Mouse (Mus musculus) neural tube, embryonic 15.5 days (tissue): ENCODE data around the gene Hmgcl. TPM values are rescaled to one million over a fixed set of nuclear protein-coding genes. Genes with fewer than 3 reads are reported as not detected.

Source experiments
- ATAC-seq: fragments of 200-750 bp; cut with Nextera tagmentation; 2 replicates; pipeline ENCODE4 v1.8.0; 2017; ENCODE audit warnings: mild to moderate bottlenecking, moderate TSS enrichment, moderate library complexity; ENCODE audit not compliant: low FRiP score
- H3K27ac ChIP-seq: fragments of 300-500 bp; sonication (generic); replicated peaks from 2 replicates; pipeline ENCODE4 v1.5.1; 2015; ENCODE audit warnings: mild to moderate bottlenecking, inconsistent platforms
- H3K27me3 ChIP-seq: fragments of 300-500 bp; sonication (generic); replicated peaks from 2 replicates; pipeline ENCODE4 v1.6.1; 2015; ENCODE audit warnings: inconsistent platforms
- H3K36me3 ChIP-seq: fragments of 300-500 bp; sonication (generic); 2 replicates; pipeline ENCODE4 v1.6.1; 2015; ENCODE audit warnings: inconsistent platforms
- H3K4me1 ChIP-seq: fragments of 300-500 bp; sonication (generic); 2 replicates; pipeline ENCODE4 v1.6.1; 2015; ENCODE audit warnings: inconsistent platforms
- H3K4me2 ChIP-seq: fragments of 300-500 bp; sonication (generic); 2 replicates; pipeline ENCODE4 v1.6.1; 2015; ENCODE audit warnings: inconsistent platforms, mild to moderate bottlenecking, moderate library complexity
- H3K4me3 ChIP-seq: fragments of 300-500 bp; sonication (generic); replicated peaks from 2 replicates; pipeline ENCODE4 v1.5.1; 2015; ENCODE audit warnings: mild to moderate bottlenecking, inconsistent platforms
- H3K9ac ChIP-seq: fragments of 300-500 bp; sonication (generic); replicated peaks from 2 replicates; pipeline ENCODE4 v1.6.1; 2015; ENCODE audit warnings: mild to moderate bottlenecking, inconsistent platforms
- H3K9me3 ChIP-seq: fragments of 300-500 bp; sonication (generic); replicated peaks from 2 replicates; pipeline ENCODE4 v1.6.1; 2016; ENCODE audit warnings: inconsistent platforms
- WGBS: fragments of 180-500 bp; shearing (Covaris S2); methylation state at CpG from one replicate; pipeline ENCODE4 v1.1.7; 2015; ENCODE audit warnings: mixed read lengths; 5-methylcytosine and 5-hydroxymethylcytosine counted together
- polyA plus RNA-seq: library from polyadenylated mRNA; unstranded; fragments of >200 nt; fragmentation: Nextera tagmentation; extraction: Ambion mirVana; gene quantifications from 2 replicates; pipeline ENCODE4 v1.2.1, GENCODE M21; 2015

Gene Hmgcl
- polyA plus RNA-seq, result 68.2 and 68.9 TPM in 2 replicates

DNA sequence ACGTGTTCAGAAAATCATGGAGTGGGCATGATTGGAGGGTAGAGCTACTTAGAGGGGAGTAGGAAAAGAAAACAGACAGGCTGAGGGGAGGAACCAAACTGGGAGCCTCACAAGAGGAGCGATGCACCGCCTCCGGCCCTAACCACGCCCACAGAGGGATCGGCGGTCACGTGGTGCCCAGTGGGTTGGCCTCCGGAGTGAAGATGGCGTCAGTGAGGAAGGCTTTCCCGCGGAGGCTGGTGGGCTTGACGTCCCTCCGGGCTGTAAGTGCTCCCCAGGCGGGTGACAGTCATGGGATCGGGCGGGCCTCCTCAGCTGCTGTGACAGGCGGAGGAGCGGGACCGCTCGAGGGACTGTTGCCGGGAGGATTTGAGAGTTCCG is at the start of gene Hmgcl:
Gene Hmgcl, plus strand, starts transcription at position 171 of the 381 bp plus-strand sequence.
- Histone ChIP-seq H3K27me3 (no peaks in the 10 kb centered on the region), H3K4me3 (peak within 1 kb of the TSS; percentile 65), H3K36me3 (peaks cover 9% of the 10 kb centered on the region), H3K4me1 (peaks cover 31% of the 10 kb centered on the region), H3K27ac (peak within 1 kb of the TSS; percentile 80), H3K9ac (peak within 1 kb of the TSS; percentile 84), H3K4me2 (peak within 1 kb of the TSS; percentile 80), H3K9me3 (no peaks in the 10 kb centered on the region)
- peak; percentile 94 for ATAC-seq
- under 1% methylated on average over 23 of the region's 23 CpGs for WGBS

DNA sequence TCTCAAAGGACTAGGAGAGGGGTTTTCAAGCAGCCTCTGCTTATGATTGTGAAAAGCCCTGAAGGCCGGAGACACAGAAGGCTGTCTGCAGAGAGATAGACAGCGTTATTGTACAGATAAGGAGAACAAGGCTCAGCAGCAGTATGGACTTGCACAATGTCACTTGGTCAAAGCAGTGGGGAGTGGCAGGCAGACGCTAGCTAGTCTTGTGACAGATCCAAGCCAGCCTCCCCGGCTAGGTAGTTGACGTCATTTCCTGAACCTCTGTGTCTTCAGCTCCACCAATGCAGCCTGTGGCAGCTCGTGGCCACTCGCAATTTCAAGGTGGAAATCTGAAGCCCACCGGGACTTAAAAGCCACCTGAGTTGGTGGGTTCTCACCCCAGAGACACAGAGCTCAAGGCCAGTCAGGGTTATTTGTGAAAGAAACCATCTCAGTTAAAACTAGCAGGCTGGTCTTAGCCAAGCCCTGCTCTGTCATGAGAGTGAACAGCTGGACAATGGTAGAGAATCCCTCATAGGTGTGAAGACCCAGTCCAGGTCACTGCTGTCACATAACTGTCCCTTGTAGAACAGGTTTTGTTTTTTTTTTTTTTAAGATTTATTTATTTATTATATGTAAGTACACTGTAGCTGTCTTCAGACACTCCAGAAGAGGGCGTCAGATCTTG is 47.7 kb upstream of the Hmgcl start:
- no peaks in the 10 kb centered on the region for H3K9me3 ChIP-seq
- H3K4me3 ChIP-seq, result no peak overlapping the region
- 79% methylated on average over 9 of the region's 9 CpGs for whole genome bisulfite sequencing
- no peaks in the 10 kb centered on the region for H3K27me3 ChIP-seq
- H3K4me2 ChIP-seq, result no peak overlapping the region
- no peak overlapping the region for H3K27ac ChIP-seq
- no peaks in the 10 kb centered on the region for H3K36me3 ChIP-seq
- no peak overlapping the region for H3K9ac ChIP-seq
- H3K4me1 ChIP-seq, result no peaks in the 10 kb centered on the region
- ATAC-seq, result no peak

DNA sequence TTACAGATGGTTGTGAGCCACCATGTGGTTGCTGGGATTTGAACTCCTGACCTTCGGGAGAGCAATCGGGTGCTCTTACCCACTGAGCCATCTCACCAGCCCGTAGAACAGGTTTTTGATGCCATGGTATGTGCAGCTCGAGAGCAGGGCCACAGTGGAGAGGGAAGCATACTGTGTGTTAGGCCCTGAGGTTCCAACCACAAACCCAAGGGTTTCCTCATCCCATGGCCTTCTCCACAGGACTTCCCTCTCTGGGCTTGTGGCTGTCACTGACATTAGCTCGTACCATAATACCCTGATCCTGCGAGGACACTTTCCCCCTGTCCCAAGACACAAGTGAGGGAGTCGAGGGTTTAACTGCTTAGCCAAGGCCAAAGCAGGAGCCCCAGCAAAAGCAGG is 47.2 kb upstream of the Hmgcl start:
- H3K9ac ChIP-seq, result no peak overlapping the region
- H3K9me3 ChIP-seq, result no peaks in the 10 kb centered on the region
- H3K27ac ChIP-seq, result no peak overlapping the region
- no peaks in the 10 kb centered on the region for H3K36me3 ChIP-seq
- H3K27me3 ChIP-seq, result no peaks in the 10 kb centered on the region
- no peaks in the 10 kb centered on the region for H3K4me1 ChIP-seq
- H3K4me2 ChIP-seq, result no peak overlapping the region
- ATAC-seq, result no peak
- no peak overlapping the region for H3K4me3 ChIP-seq
- WGBS, result 93% methylated on average over 7 of the region's 7 CpGs

DNA sequence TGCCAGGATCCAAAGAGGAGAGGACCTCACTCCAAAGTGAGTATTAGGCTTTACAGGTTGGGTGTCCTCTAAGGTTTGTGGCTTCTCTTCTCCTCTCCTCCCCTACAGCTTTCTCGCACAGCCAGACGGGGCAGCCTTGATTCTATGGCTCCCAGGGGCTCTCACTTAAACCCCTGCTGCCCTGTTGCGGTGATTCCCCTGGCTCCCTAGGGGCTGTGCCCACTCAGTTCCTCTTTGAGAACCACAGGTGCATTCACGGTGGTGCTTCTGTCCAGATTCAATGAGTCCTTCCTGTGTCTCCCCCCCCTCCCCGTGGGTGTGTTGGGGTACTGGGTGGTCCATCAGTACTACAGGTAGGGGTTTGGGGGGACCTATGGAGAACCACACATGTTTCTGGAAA is 46.2 kb upstream of the Hmgcl start:
- Histone ChIP-seq H3K27me3 (no peaks in the 10 kb centered on the region), H3K4me1 (no peaks in the 10 kb centered on the region), H3K9me3 (no peaks in the 10 kb centered on the region), H3K36me3 (no peaks in the 10 kb centered on the region), H3K27ac (no peak overlapping the region), H3K4me2 (no peak overlapping the region), H3K4me3 (no peak overlapping the region), H3K9ac (no peak overlapping the region)
- ATAC-seq, result no peak
- WGBS, result 66% methylated on average over 5 of the region's 5 CpGs

DNA sequence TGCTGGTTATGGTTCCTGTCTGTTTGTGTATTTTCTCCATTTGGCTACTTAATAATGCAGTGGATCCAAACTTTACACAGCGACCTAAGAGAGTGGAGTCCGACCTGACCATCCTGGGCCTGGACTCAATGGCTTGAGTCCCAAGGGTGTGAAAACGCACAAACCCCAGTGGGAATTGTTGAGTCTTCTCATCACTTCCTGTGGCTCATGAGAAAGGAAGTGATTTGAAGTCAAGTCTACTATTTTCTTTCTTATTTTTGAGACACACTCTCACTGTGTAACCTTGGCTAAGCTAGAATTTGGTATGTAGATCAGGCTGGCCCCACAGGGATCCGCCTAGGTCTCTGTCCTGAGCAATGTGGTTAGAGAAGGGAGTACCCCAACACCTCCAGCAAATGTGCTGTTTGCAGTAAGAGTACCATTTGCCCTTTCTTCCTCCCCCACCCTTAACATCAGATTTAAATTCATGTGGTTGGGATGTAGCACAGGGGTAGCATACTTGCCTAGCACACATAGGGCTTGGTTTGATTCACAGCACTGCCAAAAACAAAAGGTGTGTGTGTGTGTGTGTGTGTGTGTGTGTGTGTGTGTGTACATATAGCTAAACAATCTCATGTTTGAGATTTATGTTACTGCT is 43.5 kb upstream of the Hmgcl start:
- Histone ChIP-seq H3K36me3 (no peaks in the 10 kb centered on the region), H3K4me3 (no peak overlapping the region), H3K27me3 (no peaks in the 10 kb centered on the region), H3K4me1 (no peaks in the 10 kb centered on the region), H3K4me2 (no peak overlapping the region), H3K9me3 (no peaks in the 10 kb centered on the region), H3K27ac (no peak overlapping the region), H3K9ac (no peak overlapping the region)
- 93% methylated on average over 4 of the region's 4 CpGs for WGBS
- no peak for ATAC-seq

DNA sequence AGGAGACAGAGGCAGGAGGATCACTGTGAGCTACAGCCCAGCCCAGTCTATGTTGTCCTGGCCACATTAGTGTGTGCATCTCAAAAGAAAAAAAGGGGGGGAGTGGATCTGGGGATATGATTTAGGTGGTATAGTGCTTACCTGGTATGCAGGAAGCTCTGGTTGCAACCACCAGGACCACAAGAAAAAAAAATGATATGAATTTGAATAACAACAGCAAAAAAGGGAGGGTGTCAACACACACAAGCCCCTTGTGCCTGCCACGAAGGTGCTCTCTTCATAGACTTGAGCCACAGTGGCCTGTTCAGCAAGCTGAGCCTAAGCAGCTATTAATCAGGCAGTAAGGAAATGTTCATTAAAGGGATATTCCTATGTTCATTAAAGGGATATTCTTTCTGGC is 41.4 kb upstream of the Hmgcl start:
- Histone ChIP-seq H3K4me1 (no peaks in the 10 kb centered on the region), H3K36me3 (no peaks in the 10 kb centered on the region), H3K4me2 (no peak overlapping the region), H3K4me3 (no peak overlapping the region), H3K27ac (no peak overlapping the region), H3K9me3 (no peaks in the 10 kb centered on the region), H3K9ac (no peak overlapping the region), H3K27me3 (no peaks in the 10 kb centered on the region)
- 57% methylated on average over 1 of the region's 1 CpGs for WGBS
- ATAC-seq, result no peak

DNA sequence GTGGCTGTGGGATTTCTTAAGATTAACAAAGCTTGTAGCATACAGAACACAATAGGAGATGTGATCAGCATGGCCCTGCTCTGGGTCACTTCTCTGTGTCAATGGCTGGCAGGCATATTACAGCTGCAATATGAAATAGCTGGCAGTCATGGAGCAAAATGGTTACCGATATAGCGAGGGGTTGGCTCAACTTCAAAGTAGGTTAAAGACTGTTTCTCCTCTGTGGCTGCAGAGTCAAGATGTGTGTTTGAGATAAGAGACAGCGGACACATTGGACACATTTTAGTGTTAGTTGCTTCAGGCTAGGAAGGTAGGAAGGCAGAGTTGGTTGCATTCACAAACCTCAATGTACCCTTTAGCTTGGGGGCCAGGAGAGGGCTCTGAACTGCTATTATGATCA is 39.6 kb upstream of the Hmgcl start:
- H3K4me3 ChIP-seq, result no peak overlapping the region
- no peaks in the 10 kb centered on the region for H3K27me3 ChIP-seq
- H3K4me1 ChIP-seq, result no peaks in the 10 kb centered on the region
- no peak overlapping the region for H3K27ac ChIP-seq
- 86% methylated on average over 3 of the region's 3 CpGs for WGBS
- H3K36me3 ChIP-seq, result no peaks in the 10 kb centered on the region
- no peak overlapping the region for H3K9ac ChIP-seq
- H3K9me3 ChIP-seq, result no peaks in the 10 kb centered on the region
- no peak for ATAC-seq
- no peak overlapping the region for H3K4me2 ChIP-seq

DNA sequence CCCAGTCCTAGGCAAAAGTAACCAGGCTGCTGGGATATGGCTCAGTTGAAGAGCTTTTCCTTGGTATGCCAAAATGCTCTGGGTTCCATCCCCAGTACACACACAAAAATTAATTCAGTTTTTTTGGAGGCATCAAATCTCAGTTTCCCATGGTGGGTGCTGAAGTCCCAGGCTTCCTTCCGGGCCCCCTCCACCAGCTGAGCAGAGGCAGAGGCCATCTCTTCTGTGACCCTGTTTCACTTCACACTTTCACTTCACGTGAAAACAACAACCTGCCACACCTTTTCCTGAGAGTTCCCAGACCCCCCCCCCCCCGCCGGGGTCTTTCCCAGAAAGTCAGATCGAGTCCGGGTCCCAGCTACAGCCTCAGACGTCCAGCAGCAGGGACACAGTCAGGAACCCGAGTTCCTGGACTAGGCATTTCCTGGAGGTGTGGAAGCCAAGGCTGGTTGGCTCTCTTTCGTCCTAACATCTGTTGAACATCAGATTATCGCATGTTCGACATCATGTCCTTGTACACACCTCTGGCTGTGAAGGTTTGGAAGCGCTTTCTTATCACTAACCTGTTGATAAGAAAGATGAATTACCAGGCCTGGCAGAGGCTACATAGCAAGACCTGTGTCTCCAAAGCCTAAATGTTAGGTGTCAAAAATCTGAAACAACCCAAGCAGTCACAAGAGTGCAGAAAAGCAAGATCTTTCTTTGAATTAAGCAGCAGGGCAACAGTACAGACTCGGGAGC is 36.8 kb upstream of the Hmgcl start:
- Histone ChIP-seq H3K4me1 (peaks cover 4% of the 10 kb centered on the region), H3K36me3 (no peaks in the 10 kb centered on the region), H3K4me3 (no peak overlapping the region), H3K9ac (no peak overlapping the region), H3K27me3 (no peaks in the 10 kb centered on the region), H3K27ac (no peak overlapping the region), H3K9me3 (no peaks in the 10 kb centered on the region), H3K4me2 (no peak overlapping the region)
- WGBS, result 77% methylated on average over 13 of the region's 13 CpGs
- no peak for ATAC-seq

DNA sequence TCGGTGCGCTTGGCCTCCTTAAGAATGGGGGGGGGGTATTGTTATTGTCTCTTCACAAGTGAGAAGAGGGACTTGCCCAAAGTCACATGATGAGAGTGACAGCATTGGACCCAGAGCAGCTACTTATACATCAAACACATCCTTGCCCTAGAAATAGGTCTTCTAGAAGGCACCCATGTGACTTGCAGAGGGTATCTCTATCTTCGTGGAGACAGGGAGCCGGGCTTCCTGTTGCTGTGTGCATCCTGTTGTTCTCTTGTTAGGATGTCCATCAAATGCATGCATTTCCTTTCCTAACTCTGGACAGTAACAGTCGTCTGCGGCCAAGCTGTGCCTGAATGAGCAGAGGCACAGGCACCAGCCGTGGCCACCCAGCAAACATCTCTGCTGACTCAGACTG is 34.7 kb upstream of the Hmgcl start:
- Histone ChIP-seq H3K9ac (no peak overlapping the region), H3K4me2 (no peak overlapping the region), H3K4me1 (peaks cover 4% of the 10 kb centered on the region), H3K27me3 (no peaks in the 10 kb centered on the region), H3K9me3 (no peaks in the 10 kb centered on the region), H3K4me3 (no peak overlapping the region), H3K36me3 (no peaks in the 10 kb centered on the region), H3K27ac (no peak overlapping the region)
- WGBS, result 75% methylated on average over 7 of the region's 7 CpGs
- ATAC-seq, result no peak

DNA sequence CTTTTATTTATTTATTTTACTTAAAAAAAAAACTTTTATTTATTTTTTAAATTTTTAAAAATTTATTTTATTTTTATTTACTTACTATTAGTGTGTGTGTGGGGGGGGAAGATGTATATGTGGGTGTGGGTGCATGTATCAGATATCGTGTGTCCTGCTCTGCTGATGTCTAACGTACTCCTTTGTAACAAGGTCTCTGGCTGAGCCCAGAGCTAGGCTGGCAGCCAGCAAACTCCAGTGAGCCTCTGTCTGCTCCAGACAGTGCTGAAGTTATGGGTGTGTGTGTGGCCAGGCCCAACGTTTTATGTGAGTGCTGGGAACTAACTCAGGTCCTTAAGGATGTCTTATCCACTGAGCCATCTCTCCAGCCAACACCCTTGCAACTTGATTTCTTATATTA is 34.1 kb upstream of the Hmgcl start:
- no peak for ATAC-seq
- H3K36me3 ChIP-seq, result no peaks in the 10 kb centered on the region
- H3K9me3 ChIP-seq, result no peaks in the 10 kb centered on the region
- no peak overlapping the region for H3K4me2 ChIP-seq
- no peak overlapping the region for H3K4me3 ChIP-seq
- H3K27me3 ChIP-seq, result no peaks in the 10 kb centered on the region
- 37% methylated on average over 3 of the region's 3 CpGs for whole genome bisulfite sequencing
- no peak overlapping the region for H3K27ac ChIP-seq
- H3K9ac ChIP-seq, result no peak overlapping the region
- peaks cover 4% of the 10 kb centered on the region for H3K4me1 ChIP-seq

DNA sequence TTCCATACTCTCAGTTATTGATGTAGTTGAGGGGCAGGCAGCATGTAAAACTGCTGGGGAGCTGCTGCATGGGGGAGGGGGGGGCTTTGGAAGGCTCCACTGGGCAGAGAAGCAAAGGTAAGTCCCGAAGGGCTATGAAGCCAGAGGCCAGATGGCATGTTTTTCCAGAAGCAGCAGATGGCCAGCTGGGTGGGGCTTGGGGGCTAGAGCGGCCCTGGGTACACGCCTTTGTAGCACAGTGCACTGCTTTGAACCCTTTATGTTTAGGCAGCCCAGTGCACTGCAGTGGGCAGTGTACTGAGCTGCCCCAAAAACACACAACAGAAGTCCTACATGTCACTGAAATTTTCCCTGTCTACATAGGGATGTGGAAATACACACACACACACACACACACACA is 33.4 kb upstream of the Hmgcl start:
- no peaks in the 10 kb centered on the region for H3K9me3 ChIP-seq
- no peak overlapping the region for H3K27ac ChIP-seq
- 20% methylated on average over 3 of the region's 3 CpGs for WGBS
- no peak for ATAC-seq
- no peak overlapping the region for H3K4me2 ChIP-seq
- H3K9ac ChIP-seq, result no peak overlapping the region
- H3K36me3 ChIP-seq, result no peaks in the 10 kb centered on the region
- no peaks in the 10 kb centered on the region for H3K27me3 ChIP-seq
- H3K4me1 ChIP-seq, result peaks cover 4% of the 10 kb centered on the region
- H3K4me3 ChIP-seq, result no peak overlapping the region

DNA sequence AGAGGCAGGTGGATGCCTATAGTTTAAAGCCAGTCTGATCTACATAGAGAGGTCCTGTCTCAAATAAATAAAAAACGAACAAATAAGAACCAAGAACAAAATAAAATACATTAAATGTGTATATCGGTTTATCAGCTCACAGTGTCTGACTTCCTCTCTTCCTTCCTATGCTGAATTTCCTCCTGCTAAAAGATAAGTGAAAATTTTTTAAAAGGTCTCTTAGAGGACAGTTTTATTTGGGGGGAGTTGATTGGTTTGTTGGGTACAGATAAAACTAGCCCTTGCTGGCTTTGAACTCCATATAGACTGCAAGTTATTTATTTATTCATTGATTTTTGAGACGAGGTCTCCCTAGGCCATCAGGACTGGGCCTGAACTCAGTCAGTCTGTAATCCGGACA is 32.8 kb upstream of the Hmgcl start:
- no peak overlapping the region for H3K27ac ChIP-seq
- WGBS, result 82% methylated on average over 4 of the region's 4 CpGs

More for the DNA sequence above, 32.8 kb upstream of the Hmgcl start:
- H3K9ac ChIP-seq, result no peak overlapping the region
- no peak overlapping the region for H3K4me3 ChIP-seq
- no peaks in the 10 kb centered on the region for H3K36me3 ChIP-seq
- peaks cover 4% of the 10 kb centered on the region for H3K4me1 ChIP-seq
- no peak overlapping the region for H3K4me2 ChIP-seq
- H3K9me3 ChIP-seq, result no peaks in the 10 kb centered on the region
- ATAC-seq, result no peak
- no peaks in the 10 kb centered on the region for H3K27me3 ChIP-seq
